Mouse (Mus musculus): Measurements from ENCODE around the gene Rnf135. TPM values are rescaled to one million over a fixed set of nuclear protein-coding genes. Genes with fewer than 3 reads are reported as not detected.

Rnf135 gene
- polyA plus RNA-seq, 1 experiment from 2014 or later: 10.6 TPM

GRCm38 (mm10) chr11:80204037-80204436 is 20.4 kb downstream of the Rnf135 start:
- no peak overlapping the region for H3K27ac ChIP-seq (replicated peaks in 1 of 2; ENCODE audit: control insufficient read depth in 1 of 2, insufficient read depth in 1 of 2, low read depth in 2 of 2, low read length in 2 of 2)
- H3K4me1 ChIP-seq (ENCODE audit: control insufficient read depth in 2 of 2, insufficient read depth in 2 of 2, low read length in 2 of 2): no peaks in the 10 kb centered on the region
- H3K9me3 ChIP-seq (ENCODE audit: control insufficient read depth, low read length): no peaks in the 10 kb centered on the region
- H3K9ac ChIP-seq (ENCODE audit: low read length): no peak overlapping the region
- no peak for ATAC-seq (ENCODE audit: insufficient number of reproducible peaks, insufficient read depth, low FRiP score, low read depth)
- 69% methylated on average over 3 of the region's 3 CpGs for WGBS
- H3K36me3 ChIP-seq (ENCODE audit: control insufficient read depth, insufficient read depth, low read length): peaks cover 5% of the 10 kb centered on the region
- no peak overlapping the region for H3K4me2 ChIP-seq (ENCODE audit: low read length)
- no peak overlapping the region for H3K4me3 ChIP-seq (ENCODE audit: control insufficient read depth in 1 of 2, insufficient read depth in 1 of 2, low read depth in 1 of 2, low read length in 2 of 2)
- H3K27me3 ChIP-seq (ENCODE audit: control insufficient read depth, insufficient read depth, low read length): no peaks in the 10 kb centered on the region

- Histone ChIP-seq H3K4me1 (ENCODE audit: control insufficient read depth in 2 of 2, insufficient read depth in 2 of 2, low read length in 2 of 2) (peaks cover 0 to 1% of the 10 kb centered on the region in 2 experiments; a peak in 1 of 4 replicates), H3K27ac (replicated peaks in 1 of 2; ENCODE audit: control insufficient read depth in 1 of 2, insufficient read depth in 1 of 2, low read depth in 2 of 2, low read length in 2 of 2) (no peak overlapping the region), H3K9me3 (ENCODE audit: control insufficient read depth, low read length) (no peaks in the 10 kb centered on the region), H3K27me3 (ENCODE audit: control insufficient read depth, insufficient read depth, low read length) (no peaks in the 10 kb centered on the region), H3K9ac (ENCODE audit: low read length) (no peak overlapping the region), H3K4me2 (ENCODE audit: low read length) (no peak overlapping the region), H3K4me3 (ENCODE audit: control insufficient read depth in 1 of 2, insufficient read depth in 1 of 2, low read depth in 1 of 2, low read length in 2 of 2) (no peak overlapping the region), H3K36me3 (ENCODE audit: control insufficient read depth, insufficient read depth, low read length) (no peaks in the 10 kb centered on the region)
- 55% methylated on average over 5 of the region's 5 CpGs for WGBS
- no peak for ATAC-seq (ENCODE audit: insufficient number of reproducible peaks, insufficient read depth, low FRiP score, low read depth)
These were observed 21.3 kb downstream of the Rnf135 start for GRCm38 (mm10) chr11:80204941-80205340.

- ATAC-seq (ENCODE audit: insufficient number of reproducible peaks, insufficient read depth, low FRiP score, low read depth): no peak
- H3K9me3 ChIP-seq (ENCODE audit: control insufficient read depth, low read length): no peaks in the 10 kb centered on the region
- WGBS: 34% methylated on average over 7 of the region's 7 CpGs
- H3K27ac ChIP-seq (replicated peaks in 1 of 2; ENCODE audit: control insufficient read depth in 1 of 2, insufficient read depth in 1 of 2, low read depth in 2 of 2, low read length in 2 of 2): no peak overlapping the region
- H3K36me3 ChIP-seq (ENCODE audit: control insufficient read depth, insufficient read depth, low read length): 0 out of 2 replicates have a peak, but pooled peaks cover 10% of the 10 kb centered on the region
- H3K4me1 ChIP-seq (ENCODE audit: control insufficient read depth in 2 of 2, insufficient read depth in 2 of 2, low read length in 2 of 2): peaks cover 2 to 10% of the 10 kb centered on the region in 2 experiments; a peak in 3 of 4 replicates
- H3K27me3 ChIP-seq (ENCODE audit: control insufficient read depth, insufficient read depth, low read length): no peaks in the 10 kb centered on the region
- H3K4me2 ChIP-seq (ENCODE audit: low read length): no peak overlapping the region
- H3K9ac ChIP-seq (ENCODE audit: low read length): no peak overlapping the region
- H3K4me3 ChIP-seq (ENCODE audit: control insufficient read depth in 1 of 2, insufficient read depth in 1 of 2, low read depth in 1 of 2, low read length in 2 of 2): no peak overlapping the region
These were observed 24.8 kb downstream of the Rnf135 start for GRCm38 (mm10) chr11:80208465-80208859.

DNA sequence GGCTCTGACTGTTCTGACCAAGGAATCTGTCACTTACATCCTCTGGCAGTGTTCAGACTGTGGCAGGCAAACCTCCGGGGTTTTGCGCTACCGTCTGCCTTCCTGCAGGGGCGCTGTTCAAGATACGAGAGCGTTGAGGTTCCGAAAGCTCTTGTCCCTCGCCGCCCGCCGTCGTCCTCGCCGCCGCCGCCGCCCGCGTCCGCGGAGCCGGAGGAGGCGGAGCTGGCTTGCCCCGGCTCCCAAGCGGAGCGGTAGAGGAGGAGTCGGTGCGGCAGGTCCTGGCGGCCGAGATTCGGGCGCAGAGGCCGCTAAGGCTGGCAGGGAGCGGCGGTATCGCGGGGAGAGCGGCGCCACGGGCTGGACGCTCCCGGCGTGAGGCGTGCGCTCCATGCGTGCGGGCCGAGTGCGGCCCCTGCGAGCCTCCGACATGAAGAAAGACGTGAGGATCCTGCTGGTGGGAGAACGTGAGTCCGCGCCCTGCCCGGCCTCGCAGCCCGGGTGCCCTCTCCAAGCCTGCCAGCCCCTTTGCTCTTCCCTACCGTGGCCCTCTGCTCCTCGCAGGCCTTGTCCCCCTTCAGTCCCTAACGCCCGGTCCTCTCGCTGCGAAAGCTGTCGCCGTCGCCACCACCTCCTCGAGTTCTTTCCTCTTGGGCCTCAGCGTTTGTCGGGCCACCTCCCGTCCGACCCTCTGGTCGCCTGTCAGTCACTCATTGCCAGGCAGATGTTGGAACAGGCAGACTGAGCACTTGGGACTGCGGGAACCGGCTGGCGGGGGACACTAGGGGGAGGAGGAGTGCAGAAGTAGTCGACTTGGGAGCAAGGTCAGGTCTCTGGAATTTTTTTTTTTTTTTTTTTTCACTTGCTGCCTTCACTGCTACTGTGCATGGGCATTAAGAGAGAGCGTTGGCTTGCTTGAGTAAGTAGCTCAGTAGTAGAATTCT is 25.5 kb downstream of the Rnf135 start, which contains the start of gene Rhot1:
Gene Rhot1, plus strand, starts transcription at position 160 of the 941 bp plus-strand sequence.
- H3K4me3 ChIP-seq (ENCODE audit: control insufficient read depth in 1 of 2, insufficient read depth in 1 of 2, low read depth in 1 of 2, low read length in 2 of 2): peak within 1 kb of the TSS; percentile 65 to 83
- H3K9ac ChIP-seq (ENCODE audit: low read length): peak within 1 kb of the TSS; percentile 91
- H3K27ac ChIP-seq (replicated peaks in 1 of 2; ENCODE audit: control insufficient read depth in 1 of 2, insufficient read depth in 1 of 2, low read depth in 2 of 2, low read length in 2 of 2): peak within 1 kb of the TSS; percentile 89 to 93
- H3K9me3 ChIP-seq (ENCODE audit: control insufficient read depth, low read length): no peaks in the 10 kb centered on the region
- peaks cover 2 to 10% of the 10 kb centered on the region in 2 experiments; a peak in 3 of 4 replicates for H3K4me1 ChIP-seq (ENCODE audit: control insufficient read depth in 2 of 2, insufficient read depth in 2 of 2, low read length in 2 of 2)
- under 1% methylated on average over 69 of the region's 78 CpGs for WGBS
- H3K4me2 ChIP-seq (ENCODE audit: low read length): peak within 1 kb of the TSS; percentile 78
- H3K36me3 ChIP-seq (ENCODE audit: control insufficient read depth, insufficient read depth, low read length): peaks cover 15% of the 10 kb centered on the region
- peak; percentile 91 for ATAC-seq (ENCODE audit: insufficient number of reproducible peaks, insufficient read depth, low FRiP score, low read depth)
- H3K27me3 ChIP-seq (ENCODE audit: control insufficient read depth, insufficient read depth, low read length): no peaks in the 10 kb centered on the region

DNA sequence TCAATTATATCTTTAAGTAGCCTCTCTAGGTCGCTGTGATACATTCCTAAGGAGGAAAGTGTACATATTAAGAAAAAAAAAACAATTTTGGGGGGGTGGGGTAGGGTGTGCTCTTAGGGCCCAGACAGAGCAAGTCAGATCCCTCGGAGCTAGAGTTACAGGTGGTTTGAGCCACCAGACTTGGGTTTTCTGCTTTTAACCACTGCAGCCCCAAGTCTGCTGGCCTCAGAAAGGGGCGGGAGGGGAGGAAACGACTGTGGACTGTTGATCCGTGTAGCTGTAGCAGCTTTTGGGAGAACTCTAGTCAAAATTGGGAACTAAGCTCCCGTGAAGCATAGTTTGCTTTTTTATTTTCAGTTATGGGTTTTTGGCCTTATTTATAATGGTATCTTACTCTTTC is 26.7 kb downstream of the Rnf135 start:
- Histone ChIP-seq H3K4me2 (ENCODE audit: low read length) (peak overlapping the region; percentile 78), H3K9ac (ENCODE audit: low read length) (peak overlapping the region; percentile 91), H3K4me1 (ENCODE audit: control insufficient read depth in 2 of 2, insufficient read depth in 2 of 2, low read length in 2 of 2) (peaks cover 2 to 10% of the 10 kb centered on the region in 2 experiments; a peak in 3 of 4 replicates), H3K36me3 (ENCODE audit: control insufficient read depth, insufficient read depth, low read length) (peaks cover 27% of the 10 kb centered on the region), H3K27me3 (ENCODE audit: control insufficient read depth, insufficient read depth, low read length) (no peaks in the 10 kb centered on the region), H3K9me3 (ENCODE audit: control insufficient read depth, low read length) (no peaks in the 10 kb centered on the region), H3K4me3 (ENCODE audit: control insufficient read depth in 1 of 2, insufficient read depth in 1 of 2, low read depth in 1 of 2, low read length in 2 of 2) (peak overlapping the region; percentile 11 to 65; a peak in 2 of 4 replicates), H3K27ac (replicated peaks in 1 of 2; ENCODE audit: control insufficient read depth in 1 of 2, insufficient read depth in 1 of 2, low read depth in 2 of 2, low read length in 2 of 2) (0 out of 4 replicates have a peak overlapping the region, but pooled peaks of 1 of the 2 experiments have one; percentile 93)
- 53% methylated on average over 6 of the region's 6 CpGs for WGBS
- ATAC-seq (ENCODE audit: insufficient number of reproducible peaks, insufficient read depth, low FRiP score, low read depth): no peak

DNA sequence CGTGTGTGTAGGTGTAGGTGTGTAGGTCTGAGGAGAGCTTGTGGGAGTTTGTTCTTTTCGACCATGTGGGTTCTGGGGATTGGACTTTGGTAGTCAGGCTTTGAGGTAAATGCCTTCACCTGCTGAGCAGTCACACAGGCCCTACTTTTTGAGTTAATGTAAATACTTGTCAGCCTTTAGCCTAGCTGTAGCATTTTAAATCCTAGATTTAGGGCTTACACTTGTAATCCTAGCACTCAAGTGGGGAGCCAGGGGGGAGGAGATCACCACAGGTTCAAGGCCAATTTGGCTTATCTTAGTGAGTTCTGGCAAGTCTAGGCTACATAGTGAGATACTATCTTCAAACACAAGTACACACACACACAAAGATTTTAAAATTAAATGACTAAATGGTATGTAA is 28.6 kb downstream of the Rnf135 start:
- peaks cover 2 to 10% of the 10 kb centered on the region in 2 experiments; a peak in 3 of 4 replicates for H3K4me1 ChIP-seq (ENCODE audit: control insufficient read depth in 2 of 2, insufficient read depth in 2 of 2, low read length in 2 of 2)
- no peak for ATAC-seq (ENCODE audit: insufficient number of reproducible peaks, insufficient read depth, low FRiP score, low read depth)
- H3K27me3 ChIP-seq (ENCODE audit: control insufficient read depth, insufficient read depth, low read length): no peaks in the 10 kb centered on the region
- H3K9ac ChIP-seq (ENCODE audit: low read length): no peak overlapping the region
- 92% methylated on average over 2 of the region's 2 CpGs for WGBS
- H3K4me3 ChIP-seq (ENCODE audit: control insufficient read depth in 1 of 2, insufficient read depth in 1 of 2, low read depth in 1 of 2, low read length in 2 of 2): no peak overlapping the region
- H3K27ac ChIP-seq (replicated peaks in 1 of 2; ENCODE audit: control insufficient read depth in 1 of 2, insufficient read depth in 1 of 2, low read depth in 2 of 2, low read length in 2 of 2): no peak overlapping the region
- peaks cover 29% of the 10 kb centered on the region for H3K36me3 ChIP-seq (ENCODE audit: control insufficient read depth, insufficient read depth, low read length)
- H3K9me3 ChIP-seq (ENCODE audit: control insufficient read depth, low read length): no peaks in the 10 kb centered on the region
- no peak overlapping the region for H3K4me2 ChIP-seq (ENCODE audit: low read length)

GRCm38 (mm10) chr11:80215291-80215690 is 31.6 kb downstream of the Rnf135 start:
- Histone ChIP-seq H3K4me2 (ENCODE audit: low read length) (no peak overlapping the region), H3K27ac (replicated peaks in 1 of 2; ENCODE audit: control insufficient read depth in 1 of 2, insufficient read depth in 1 of 2, low read depth in 2 of 2, low read length in 2 of 2) (no peak overlapping the region), H3K4me3 (ENCODE audit: control insufficient read depth in 1 of 2, insufficient read depth in 1 of 2, low read depth in 1 of 2, low read length in 2 of 2) (no peak overlapping the region), H3K27me3 (ENCODE audit: control insufficient read depth, insufficient read depth, low read length) (no peaks in the 10 kb centered on the region), H3K36me3 (ENCODE audit: control insufficient read depth, insufficient read depth, low read length) (peaks cover 36% of the 10 kb centered on the region), H3K9me3 (ENCODE audit: control insufficient read depth, low read length) (no peaks in the 10 kb centered on the region), H3K4me1 (ENCODE audit: control insufficient read depth in 2 of 2, insufficient read depth in 2 of 2, low read length in 2 of 2) (peaks cover 2 to 6% of the 10 kb centered on the region in 2 experiments; a peak in 3 of 4 replicates), H3K9ac (ENCODE audit: low read length) (no peak overlapping the region)
- 90% methylated on average over 3 of the region's 3 CpGs for WGBS
- ATAC-seq (ENCODE audit: insufficient number of reproducible peaks, insufficient read depth, low FRiP score, low read depth): no peak

Measured in heart, embryonic 14.5 days (tissue).